Mouse (Mus musculus) heart, embryonic 13.5 days (tissue): ENCODE measurements at regions not wholly inside any gene's neighbourhood (a gene's known extent, or its start where the extent isn't known, plus 50 kb on each side); places are given as distances from the start of the nearest gene placed in this dataset.
A peak's percentile ranks its signal among the peaks of the same experiment; 100 is the strongest.

ENCODE experiments used
- ATAC-seq: fragments of 200-750 bp; cut with Nextera tagmentation; 2 replicates; pipeline ENCODE4 v1.8.0; 2017; ENCODE audit warnings: moderate TSS enrichment; ENCODE audit not compliant: insufficient number of reproducible peaks, low FRiP score, low TSS enrichment; ENCODE audit errors: extremely low read depth
- H3K27ac ChIP-seq: fragments of 300-500 bp; sonication (generic); replicated peaks from 2 replicates; pipeline ENCODE4 v1.5.1; 2015; ENCODE audit warnings: moderate library complexity, mild to moderate bottlenecking, inconsistent platforms
- H3K27me3 ChIP-seq: fragments of 300-500 bp; sonication (generic); replicated peaks from 2 replicates; pipeline ENCODE4 v1.6.1; 2015; ENCODE audit warnings: mild to moderate bottlenecking, inconsistent platforms
- H3K36me3 ChIP-seq: fragments of 300-500 bp; sonication (generic); 2 replicates; pipeline ENCODE4 v1.6.1; 2015; ENCODE audit warnings: mild to moderate bottlenecking, inconsistent platforms
- H3K4me1 ChIP-seq: fragments of 300-500 bp; sonication (generic); 2 replicates; pipeline ENCODE4 v1.6.1; 2015; ENCODE audit warnings: inconsistent platforms
- H3K4me2 ChIP-seq: fragments of 300-500 bp; sonication (generic); 2 replicates; pipeline ENCODE4 v1.6.1; 2015; ENCODE audit warnings: inconsistent platforms, mild to moderate bottlenecking, moderate library complexity
- H3K4me3 ChIP-seq: fragments of 300-500 bp; sonication (generic); 2 replicates; pipeline ENCODE4 v1.5.1; 2015; ENCODE audit warnings: moderate library complexity, mild to moderate bottlenecking, inconsistent platforms
- H3K9ac ChIP-seq: fragments of 300-500 bp; sonication (generic); 2 replicates; pipeline ENCODE4 v1.6.1; 2015; ENCODE audit warnings: inconsistent platforms, mild to moderate bottlenecking, moderate library complexity
- H3K9me3 ChIP-seq: fragments of 300-500 bp; sonication (generic); 2 replicates; pipeline ENCODE4 v1.6.1; 2016; ENCODE audit warnings: inconsistent platforms
- WGBS: fragments of 180-500 bp; shearing (Covaris S2); methylation state at CpG from one replicate; pipeline ENCODE4 v1.1.7; 2015; ENCODE audit warnings: mixed read lengths; 5-methylcytosine and 5-hydroxymethylcytosine counted together

GRCm38 (mm10) chr8:25463532-25463931 is 639.4 kb upstream of the Adam5 start:
- H3K9me3 ChIP-seq: no peaks in the 10 kb centered on the region
- H3K4me1 ChIP-seq: peaks cover 23% of the 10 kb centered on the region
- 0 out of 2 replicates have a peak overlapping the region, but pooled peaks have one; percentile 10 for H3K27ac ChIP-seq
- no peak for ATAC-seq
- WGBS: 29% methylated on average over 9 of the region's 9 CpGs
- peaks cover 2% of the 10 kb centered on the region; the same call in 1 of the 2 replicates for H3K27me3 ChIP-seq
- no peaks in the 10 kb centered on the region for H3K36me3 ChIP-seq
- H3K4me2 ChIP-seq: no peak overlapping the region
- H3K4me3 ChIP-seq: no peak overlapping the region
- H3K9ac ChIP-seq: no peak overlapping the region

GRCm38 (mm10) chr8:25462492-25462891 is 638.3 kb upstream of the Adam5 start:
- Histone ChIP-seq H3K9me3 (no peaks in the 10 kb centered on the region), H3K9ac (no peak overlapping the region), H3K27ac (no peak overlapping the region), H3K4me3 (no peak overlapping the region), H3K4me1 (peaks cover 23% of the 10 kb centered on the region), H3K27me3 (peaks cover 2% of the 10 kb centered on the region; the same call in 1 of the 2 replicates), H3K4me2 (no peak overlapping the region), H3K36me3 (no peaks in the 10 kb centered on the region)
- WGBS: 57% methylated on average over 4 of the region's 4 CpGs
- ATAC-seq: no peak

GRCm38 (mm10) chr8:25455644-25456043 is 631.5 kb upstream of the Adam5 start:
- Histone ChIP-seq H3K36me3 (no peaks in the 10 kb centered on the region), H3K4me2 (no peak overlapping the region), H3K27ac (no peak overlapping the region), H3K9ac (no peak overlapping the region), H3K4me3 (no peak overlapping the region), H3K4me1 (no peaks in the 10 kb centered on the region), H3K27me3 (no peaks in the 10 kb centered on the region), H3K9me3 (no peaks in the 10 kb centered on the region)
- WGBS: 56% methylated on average over 6 of the region's 6 CpGs
- no peak for ATAC-seq

- no peak overlapping the region for H3K4me3 ChIP-seq
- H3K9ac ChIP-seq: no peak overlapping the region
- no peaks in the 10 kb centered on the region for H3K36me3 ChIP-seq
- H3K9me3 ChIP-seq: no peaks in the 10 kb centered on the region
- no peak overlapping the region for H3K4me2 ChIP-seq
- no peak overlapping the region for H3K27ac ChIP-seq
- no peaks in the 10 kb centered on the region for H3K4me1 ChIP-seq
- H3K27me3 ChIP-seq: no peaks in the 10 kb centered on the region
- no peak for ATAC-seq
- 80% methylated on average over 1 of the region's 1 CpGs for WGBS
Measured at GRCm38 (mm10) chr8:25454972-25455371, 630.8 kb upstream of the Adam5 start.

GRCm38 (mm10) chr8:25453826-25454225 is 629.7 kb upstream of the Adam5 start:
- Histone ChIP-seq H3K9me3 (no peaks in the 10 kb centered on the region), H3K36me3 (no peaks in the 10 kb centered on the region), H3K4me3 (no peak overlapping the region), H3K9ac (no peak overlapping the region), H3K27me3 (no peaks in the 10 kb centered on the region), H3K27ac (no peak overlapping the region), H3K4me2 (no peak overlapping the region), H3K4me1 (no peaks in the 10 kb centered on the region)
- no peak for ATAC-seq
- WGBS: 83% methylated on average over 9 of the region's 9 CpGs

GRCm38 (mm10) chr8:25450544-25450943 is 626.4 kb upstream of the Adam5 start:
- Histone ChIP-seq H3K4me2 (no peak overlapping the region), H3K4me3 (no peak overlapping the region), H3K4me1 (no peaks in the 10 kb centered on the region), H3K36me3 (no peaks in the 10 kb centered on the region), H3K9me3 (no peaks in the 10 kb centered on the region), H3K27me3 (no peaks in the 10 kb centered on the region), H3K27ac (no peak overlapping the region), H3K9ac (no peak overlapping the region)
- ATAC-seq: no peak

GRCm38 (mm10) chr8:25449590-25449989 is 625.4 kb upstream of the Adam5 start:
- ATAC-seq: no peak
- WGBS: 71% methylated on average over 4 of the region's 4 CpGs
- Histone ChIP-seq H3K27ac (no peak overlapping the region), H3K4me2 (no peak overlapping the region), H3K4me3 (no peak overlapping the region), H3K4me1 (no peaks in the 10 kb centered on the region), H3K36me3 (no peaks in the 10 kb centered on the region), H3K9me3 (no peaks in the 10 kb centered on the region), H3K9ac (no peak overlapping the region), H3K27me3 (no peaks in the 10 kb centered on the region)

GRCm38 (mm10) chr8:25447900-25448299 is 623.7 kb upstream of the Adam5 start:
- no peaks in the 10 kb centered on the region for H3K9me3 ChIP-seq
- no peak overlapping the region for H3K27ac ChIP-seq
- H3K27me3 ChIP-seq: no peaks in the 10 kb centered on the region
- no peaks in the 10 kb centered on the region for H3K4me1 ChIP-seq
- H3K4me3 ChIP-seq: no peak overlapping the region
- ATAC-seq: no peak
- 77% methylated on average over 4 of the region's 4 CpGs for WGBS
- H3K36me3 ChIP-seq: no peaks in the 10 kb centered on the region
- H3K9ac ChIP-seq: no peak overlapping the region
- H3K4me2 ChIP-seq: no peak overlapping the region

GRCm38 (mm10) chr8:25445968-25446367 is 621.8 kb upstream of the Adam5 start:
- no peak for ATAC-seq
- H3K9ac ChIP-seq: no peak overlapping the region
- H3K4me2 ChIP-seq: no peak overlapping the region
- peaks cover 10% of the 10 kb centered on the region for H3K4me1 ChIP-seq
- no peaks in the 10 kb centered on the region for H3K9me3 ChIP-seq
- 81% methylated on average over 1 of the region's 1 CpGs for WGBS
- H3K36me3 ChIP-seq: no peaks in the 10 kb centered on the region
- no peak overlapping the region for H3K27ac ChIP-seq
- H3K4me3 ChIP-seq: no peak overlapping the region
- no peaks in the 10 kb centered on the region for H3K27me3 ChIP-seq

- Histone ChIP-seq H3K4me2 (no peak overlapping the region), H3K9me3 (no peaks in the 10 kb centered on the region), H3K4me3 (no peak overlapping the region), H3K27ac (no peak overlapping the region), H3K36me3 (no peaks in the 10 kb centered on the region), H3K9ac (no peak overlapping the region), H3K4me1 (peaks cover 20% of the 10 kb centered on the region), H3K27me3 (0 out of 2 replicates have a peak, but pooled peaks cover 4% of the 10 kb centered on the region)
- ATAC-seq: no peak
- 22% methylated on average over 5 of the region's 5 CpGs for WGBS
Measured at GRCm38 (mm10) chr8:25445054-25445453, 620.9 kb upstream of the Adam5 start.

- Histone ChIP-seq H3K4me1 (peaks cover 23% of the 10 kb centered on the region), H3K4me2 (no peak overlapping the region), H3K27me3 (0 out of 2 replicates have a peak, but pooled peaks cover 4% of the 10 kb centered on the region), H3K36me3 (no peaks in the 10 kb centered on the region), H3K9ac (no peak overlapping the region), H3K4me3 (no peak overlapping the region), H3K27ac (no peak overlapping the region), H3K9me3 (no peaks in the 10 kb centered on the region)
- WGBS: 64% methylated on average over 5 of the region's 5 CpGs
- no peak for ATAC-seq
Measured at GRCm38 (mm10) chr8:25443552-25443951, 619.4 kb upstream of the Adam5 start.

- Histone ChIP-seq H3K36me3 (no peaks in the 10 kb centered on the region), H3K4me2 (peak overlapping the region; percentile 56), H3K9ac (0 out of 2 replicates have a peak overlapping the region, but pooled peaks have one; percentile 40), H3K27ac (no peak overlapping the region), H3K4me1 (peaks cover 23% of the 10 kb centered on the region), H3K27me3 (0 out of 2 replicates have a peak, but pooled peaks cover 4% of the 10 kb centered on the region), H3K9me3 (no peaks in the 10 kb centered on the region), H3K4me3 (peak overlapping the region; percentile 6; the same call in 1 of the 2 replicates)
- WGBS: 55% methylated on average over 6 of the region's 6 CpGs
- no peak for ATAC-seq
Measured at GRCm38 (mm10) chr8:25441057-25441441, 616.9 kb upstream of the Adam5 start.
